Mouse (Mus musculus) C2C12 (cell line): Measurements from ENCODE around the gene Klk9. TPM values are rescaled to one million over a fixed set of nuclear protein-coding genes. Genes with fewer than 3 reads are reported as not detected.

ENCODE experiments used
- H3K27me3 ChIP-seq: one replicate; pipeline ENCODE4 v1.6.1; 2011; ENCODE audit not compliant: control insufficient read depth, insufficient read depth, insufficient read length
- H3K36me3 ChIP-seq: one replicate; pipeline ENCODE4 v1.6.1; 2011; ENCODE audit not compliant: control insufficient read depth, insufficient read depth
- H3K4me3 ChIP-seq: one replicate; pipeline ENCODE4 v1.5.1; 2011; ENCODE audit warnings: mild to moderate bottlenecking, control low read depth; ENCODE audit not compliant: poor library complexity, insufficient read depth, severe bottlenecking
- H3K79me2 ChIP-seq: one replicate; pipeline ENCODE4 v1.6.1; 2011; ENCODE audit not compliant: control insufficient read depth, insufficient read depth
- H3K79me3 ChIP-seq: one replicate; pipeline ENCODE4 v1.6.1; 2011; ENCODE audit warnings: low read depth, control low read depth
- H3ac ChIP-seq: one replicate; pipeline ENCODE3; 2011; ENCODE audit warnings: low read depth; ENCODE audit not compliant: control insufficient read depth, insufficient read length
- CEBPB ChIP-seq: IDR thresholded peaks from one replicate; pipeline ENCODE4 v1.6.1; 2011; ENCODE audit warnings: low read depth, mild to moderate bottlenecking, control low read depth, moderate library complexity
- CTCF ChIP-seq: IDR thresholded peaks from one replicate; pipeline ENCODE4 v1.5.1; 2011; ENCODE audit not compliant: control insufficient read depth, insufficient read depth, insufficient read length
- FOSL1 ChIP-seq: IDR thresholded peaks from one replicate; pipeline ENCODE4 v1.8.0; 2011; ENCODE audit warnings: mild to moderate bottlenecking, low read length; ENCODE audit not compliant: poor library complexity, insufficient read depth, severe bottlenecking
- MAX ChIP-seq: IDR thresholded peaks from one replicate; pipeline ENCODE4 v1.6.1; 2011; ENCODE audit warnings: mild to moderate bottlenecking, control low read depth
- MYOD1 ChIP-seq: IDR thresholded peaks from one replicate; pipeline ENCODE4 v1.6.1; 2011; ENCODE audit warnings: low read depth; ENCODE audit not compliant: control insufficient read depth, insufficient read length
- MYOG ChIP-seq: IDR thresholded peaks from one replicate; pipeline ENCODE4 v1.6.1; 2011; ENCODE audit not compliant: control insufficient read depth, insufficient read length; ENCODE audit errors: extremely low read depth
- USF1 ChIP-seq: IDR thresholded peaks from one replicate; pipeline ENCODE4 v1.6.1; 2011; ENCODE audit warnings: low read depth, mild to moderate bottlenecking, control low read depth, moderate library complexity
- polyA plus RNA-seq: library from polyadenylated mRNA; unstranded; fragments of >200 nt; fragmentation: generic; extraction: Trizol; gene quantifications from one replicate; pipeline ENCODE4 v1.2.1, GENCODE M21; 2012; ENCODE audit warnings: missing spikeins

The Klk9 gene
- polyA plus RNA-seq, 1 experiment: 0.16 TPM

DNA sequence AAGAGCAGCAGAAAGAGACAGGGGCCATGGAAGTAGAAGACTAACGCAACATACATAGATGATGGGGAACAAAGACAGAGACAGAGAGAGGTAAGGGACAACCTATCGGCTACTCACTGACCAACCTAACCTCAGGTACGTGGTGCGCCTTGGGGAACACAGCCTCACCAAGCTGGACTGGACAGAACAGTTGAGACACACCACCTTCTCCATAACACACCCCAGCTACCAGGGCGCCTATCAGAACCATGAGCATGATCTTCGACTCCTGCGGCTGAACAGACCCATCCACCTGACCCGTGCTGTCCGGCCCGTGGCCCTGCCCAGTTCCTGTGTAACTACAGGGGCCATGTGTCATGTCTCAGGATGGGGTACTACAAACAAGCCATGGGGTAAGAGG is 21.0 kb upstream of the Klk9 start:
- Histone ChIP-seq H3K4me3 (no peak overlapping the region), H3K79me3 (no peaks in the 10 kb centered on the region), H3K27me3 (no peaks in the 10 kb centered on the region), H3K36me3 (no peaks in the 10 kb centered on the region), H3K79me2 (no peaks in the 10 kb centered on the region), H3ac (no peak overlapping the region)
- TF ChIP-seq USF1 (no peak), MYOG (no peak), MAX (no peak), CTCF (no peak), FOSL1 (no peak), CEBPB (no peak), MYOD1 (no peak)

DNA sequence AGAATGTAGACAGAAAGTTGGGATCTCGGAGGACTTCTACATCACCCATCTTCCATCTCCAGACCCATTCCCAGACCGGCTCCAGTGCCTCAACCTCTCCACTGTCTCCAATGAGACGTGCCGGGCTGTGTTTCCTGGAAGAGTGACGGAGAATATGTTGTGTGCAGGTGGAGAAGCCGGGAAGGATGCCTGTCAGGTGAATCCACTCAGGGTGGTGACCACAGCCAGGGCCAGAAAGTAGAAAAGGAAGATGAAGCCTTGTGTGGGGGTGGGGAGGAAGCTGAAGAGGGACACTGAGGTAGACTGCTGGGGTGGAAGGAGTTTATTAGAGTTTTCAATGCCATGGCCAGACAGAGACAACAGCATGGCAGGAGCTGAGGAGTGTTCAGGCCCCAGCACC is 19.8 kb upstream of the Klk9 start:
- Histone ChIP-seq H3K36me3 (no peaks in the 10 kb centered on the region), H3K4me3 (no peak overlapping the region), H3K79me3 (no peaks in the 10 kb centered on the region), H3K27me3 (no peaks in the 10 kb centered on the region), H3ac (no peak overlapping the region), H3K79me2 (no peaks in the 10 kb centered on the region)
- TF ChIP-seq MYOD1 (no peak), CEBPB (no peak), MYOG (no peak), CTCF (no peak), FOSL1 (no peak), MAX (no peak), USF1 (no peak)

DNA sequence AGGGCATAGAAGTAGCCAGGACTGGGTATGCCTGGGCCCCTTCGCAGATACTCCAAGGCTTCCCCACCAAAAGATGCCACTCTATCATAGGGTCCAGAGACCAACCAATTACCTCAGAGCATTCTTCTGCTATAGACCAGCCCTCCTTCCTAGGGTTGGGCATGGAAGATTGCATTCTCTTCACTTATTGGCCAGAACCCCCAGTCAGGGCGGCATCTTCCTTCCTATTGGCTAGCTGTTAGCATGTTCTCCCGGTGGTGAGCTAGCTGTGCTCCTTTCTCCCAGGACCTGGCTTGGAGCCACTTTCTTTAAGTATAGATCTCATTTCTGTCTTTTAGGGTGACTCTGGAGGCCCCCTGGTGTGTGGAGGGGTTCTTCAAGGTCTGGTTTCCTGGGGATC is 18.8 kb upstream of the Klk9 start:
- Histone ChIP-seq H3K36me3 (no peaks in the 10 kb centered on the region), H3K79me2 (no peaks in the 10 kb centered on the region), H3K27me3 (no peaks in the 10 kb centered on the region), H3K4me3 (no peak overlapping the region), H3ac (no peak overlapping the region), H3K79me3 (no peaks in the 10 kb centered on the region)
- TF ChIP-seq MYOG: no peak
- no peak for TF ChIP-seq CEBPB
- TF ChIP-seq FOSL1: no peak
- no peak for TF ChIP-seq MYOD1
- no peak for TF ChIP-seq MAX
- no peak for TF ChIP-seq USF1
- TF ChIP-seq CTCF: no peak

DNA sequence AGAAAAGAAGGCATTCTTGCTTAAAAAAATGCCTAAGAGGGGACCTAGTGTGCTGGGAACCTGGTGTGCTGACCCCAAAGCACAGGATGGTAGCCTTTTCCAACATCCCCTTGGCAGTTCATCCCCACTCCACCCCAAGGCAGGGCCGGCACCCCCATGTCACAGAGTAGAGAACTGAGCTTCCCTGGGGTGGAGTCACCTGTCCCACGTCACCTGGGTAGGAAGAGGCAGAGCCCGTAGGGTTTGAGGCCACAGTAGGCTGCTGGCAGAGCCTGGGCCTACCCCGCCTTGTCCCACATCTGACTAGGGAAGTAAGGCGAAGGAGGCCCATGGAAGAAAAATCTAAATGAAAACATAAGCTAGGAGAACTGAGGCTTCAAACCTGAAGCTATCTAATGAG is 17.3 kb upstream of the Klk9 start, which contains the start of gene Klk11:
Gene Klk11, plus strand, starts transcription at position 241 of the 400 bp plus-strand sequence.
- no peaks in the 10 kb centered on the region for H3K79me2 ChIP-seq
- TF ChIP-seq MAX: no peak
- TF ChIP-seq USF1: no peak
- no peak for TF ChIP-seq CTCF
- TF ChIP-seq FOSL1: no peak
- no peak for TF ChIP-seq MYOG
- TF ChIP-seq CEBPB: no peak
- TF ChIP-seq MYOD1: no peak
- no peak within 1 kb of the TSS for H3K4me3 ChIP-seq
- no peaks in the 10 kb centered on the region for H3K79me3 ChIP-seq
- H3ac ChIP-seq: no peak within 1 kb of the TSS
- no peaks in the 10 kb centered on the region for H3K36me3 ChIP-seq
- H3K27me3 ChIP-seq: no peaks in the 10 kb centered on the region

- no peaks in the 10 kb centered on the region for H3K36me3 ChIP-seq
- H3ac ChIP-seq: no peak overlapping the region
- TF ChIP-seq CEBPB (no peak), MYOG (no peak), FOSL1 (no peak), USF1 (no peak), MAX (no peak), MYOD1 (no peak), CTCF (no peak)
- H3K4me3 ChIP-seq: no peak overlapping the region
- H3K79me3 ChIP-seq: no peaks in the 10 kb centered on the region
- no peaks in the 10 kb centered on the region for H3K27me3 ChIP-seq
- no peaks in the 10 kb centered on the region for H3K79me2 ChIP-seq
Observed at GRCm38 (mm10) chr7:43774802-43775201, 16.9 kb upstream of the Klk9 start.
